Mouse (Mus musculus): ENCODE results near the gene Gys1.
"Not testable (repeated sequence)": the region's sequence is repeated elsewhere in the genome, so short reads cannot be mapped to it uniquely, and the experiment has no call there.

Gene Gys1

DNA sequence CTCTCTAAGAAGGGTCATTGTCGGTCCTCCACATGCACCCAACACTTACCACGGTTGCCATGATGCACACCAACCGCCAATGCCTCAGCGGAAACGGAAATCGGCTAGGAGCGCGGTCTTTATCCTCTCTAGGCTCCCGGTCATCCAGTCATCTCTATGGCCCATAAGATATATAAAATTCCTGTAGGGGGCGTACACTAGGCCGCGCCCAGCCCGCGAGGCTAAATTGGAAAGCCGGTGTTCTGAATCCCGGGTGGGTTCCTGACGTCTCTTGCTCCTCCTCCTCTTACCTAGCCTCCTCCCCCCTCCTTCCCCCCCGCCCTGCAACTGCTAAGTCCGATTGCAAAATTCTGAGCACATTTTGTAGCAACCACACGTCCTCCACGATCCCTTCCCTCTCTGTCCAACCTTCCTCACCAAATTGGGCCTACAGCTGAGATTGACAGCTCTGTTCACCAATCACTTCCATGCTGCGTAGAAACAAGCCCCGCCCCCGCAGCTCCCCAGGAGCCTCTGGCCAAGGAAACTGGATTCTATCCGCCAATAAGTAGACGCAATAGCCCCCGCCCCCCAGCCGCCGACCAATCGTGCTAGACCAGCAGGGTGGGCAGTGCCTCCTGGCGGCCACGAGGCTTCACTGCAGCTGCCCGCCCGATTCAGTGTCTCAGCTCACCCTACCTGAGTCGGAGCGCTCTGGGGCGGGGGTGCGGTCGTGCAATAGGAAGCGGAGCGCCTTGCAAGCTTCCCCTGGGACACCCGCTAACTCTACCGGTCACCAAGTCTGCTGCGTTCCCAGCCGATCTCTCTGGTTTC, at the start of gene Gys1:
Gys1 (plus strand) TSS at position 642 of the 813 bp plus-strand sequence.
- DNase-seq (ENCODE audit: low spot score) = peak; percentile 100

DNA sequence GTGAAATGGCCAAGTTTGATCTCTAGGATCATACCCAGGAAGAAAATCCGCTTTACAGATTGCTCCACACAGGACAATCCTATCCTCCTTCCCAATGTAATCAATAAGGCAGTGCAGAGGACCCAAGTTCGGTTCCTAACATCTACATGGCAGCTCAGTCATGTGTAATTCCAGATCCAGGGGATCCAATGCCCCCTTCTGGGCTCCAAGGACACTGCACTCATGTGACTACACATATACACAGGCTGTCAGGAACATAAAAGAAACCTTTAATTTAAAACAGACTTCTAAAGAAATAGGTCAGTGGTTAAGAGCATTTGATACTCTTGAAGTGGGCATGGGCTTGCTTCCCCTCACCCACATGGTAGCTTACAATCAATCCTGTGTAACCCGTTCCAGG, 48.6 kb upstream of the Gys1 start:
- no peak for DNase-seq (ENCODE audit: low spot score)

GRCm38 (mm10) chr7:45395129-45395541, 39.5 kb upstream of the Gys1 start:
- no peak for DNase-seq (ENCODE audit: low spot score)

DNA sequence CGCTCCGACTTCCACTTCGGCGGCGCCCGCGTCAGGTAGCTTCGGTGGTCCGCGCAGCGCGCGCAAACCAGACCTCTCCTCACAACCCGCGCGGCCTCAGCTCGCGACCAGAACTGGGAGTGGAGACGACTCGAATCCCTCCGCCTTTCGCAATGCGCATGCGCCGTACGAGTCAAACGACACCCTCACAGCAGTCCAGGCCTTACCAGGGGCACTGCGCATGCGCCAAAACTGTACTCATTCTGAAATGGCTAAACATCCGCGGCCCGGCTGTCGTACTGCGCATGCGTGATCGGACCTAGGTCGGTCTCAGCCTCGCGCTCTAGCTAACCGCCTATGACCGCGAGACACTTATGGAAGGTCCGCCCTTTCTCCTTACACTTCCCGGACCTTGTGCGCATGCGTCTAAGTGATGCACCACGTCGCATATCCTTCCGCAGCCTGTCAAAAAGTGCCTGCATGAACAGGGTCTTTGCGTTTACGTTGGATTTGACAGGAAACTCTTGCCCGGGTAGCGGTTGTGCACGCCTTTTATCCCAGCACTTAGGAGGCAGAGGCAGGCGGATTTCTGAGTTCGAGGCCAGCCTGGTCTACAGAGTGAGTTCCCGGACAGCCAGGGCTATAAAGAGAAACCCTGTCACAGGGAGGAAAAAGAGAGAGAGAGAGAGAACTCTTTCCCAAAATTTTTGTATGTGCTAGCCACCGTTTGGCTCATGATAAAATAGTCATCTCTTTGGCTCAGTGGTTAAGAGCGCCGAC, 38.9 kb upstream of the Gys1 start, which contains the start of gene Snrnp70:
Snrnp70 (minus strand) TSS at position 165 of the 759 bp plus-strand sequence.
- peak; percentile 100 for DNase-seq (ENCODE audit: low spot score)

DNA sequence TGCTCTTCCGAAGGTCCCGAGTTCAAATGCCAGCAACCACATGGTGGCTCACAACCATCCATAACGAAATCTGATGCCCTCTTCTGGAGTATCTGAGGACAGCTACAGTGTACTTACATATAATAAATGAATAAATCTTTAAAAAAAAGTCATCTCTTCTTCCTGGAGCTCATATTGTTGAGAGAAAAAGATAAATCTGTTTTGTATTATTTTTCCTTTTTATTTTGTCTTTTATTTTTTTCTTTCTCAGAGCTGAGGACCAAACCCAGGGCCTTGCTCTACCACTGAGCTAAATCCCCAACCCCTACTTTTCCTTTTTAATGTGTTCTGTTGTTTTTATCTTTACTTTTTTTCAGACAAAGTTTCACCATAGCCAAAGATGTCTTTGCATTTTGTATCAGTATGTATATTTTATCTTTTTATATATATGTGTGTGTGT, 38.3 kb upstream of the Gys1 start:
- not testable (repeated sequence) for DNase-seq (ENCODE audit: low spot score)

- no peak for DNase-seq (ENCODE audit: low spot score)
These were observed 37.9 kb upstream of the Gys1 start for GRCm38 (mm10) chr7:45396787-45397186.

- DNase-seq (ENCODE audit: low spot score) = no peak
These were observed 33.0 kb upstream of the Gys1 start for GRCm38 (mm10) chr7:45401521-45402085.

GRCm38 (mm10) chr7:45403532-45404261, 30.9 kb upstream of the Gys1 start:
- peak; percentile 79 for DNase-seq (ENCODE audit: low spot score)

DNA sequence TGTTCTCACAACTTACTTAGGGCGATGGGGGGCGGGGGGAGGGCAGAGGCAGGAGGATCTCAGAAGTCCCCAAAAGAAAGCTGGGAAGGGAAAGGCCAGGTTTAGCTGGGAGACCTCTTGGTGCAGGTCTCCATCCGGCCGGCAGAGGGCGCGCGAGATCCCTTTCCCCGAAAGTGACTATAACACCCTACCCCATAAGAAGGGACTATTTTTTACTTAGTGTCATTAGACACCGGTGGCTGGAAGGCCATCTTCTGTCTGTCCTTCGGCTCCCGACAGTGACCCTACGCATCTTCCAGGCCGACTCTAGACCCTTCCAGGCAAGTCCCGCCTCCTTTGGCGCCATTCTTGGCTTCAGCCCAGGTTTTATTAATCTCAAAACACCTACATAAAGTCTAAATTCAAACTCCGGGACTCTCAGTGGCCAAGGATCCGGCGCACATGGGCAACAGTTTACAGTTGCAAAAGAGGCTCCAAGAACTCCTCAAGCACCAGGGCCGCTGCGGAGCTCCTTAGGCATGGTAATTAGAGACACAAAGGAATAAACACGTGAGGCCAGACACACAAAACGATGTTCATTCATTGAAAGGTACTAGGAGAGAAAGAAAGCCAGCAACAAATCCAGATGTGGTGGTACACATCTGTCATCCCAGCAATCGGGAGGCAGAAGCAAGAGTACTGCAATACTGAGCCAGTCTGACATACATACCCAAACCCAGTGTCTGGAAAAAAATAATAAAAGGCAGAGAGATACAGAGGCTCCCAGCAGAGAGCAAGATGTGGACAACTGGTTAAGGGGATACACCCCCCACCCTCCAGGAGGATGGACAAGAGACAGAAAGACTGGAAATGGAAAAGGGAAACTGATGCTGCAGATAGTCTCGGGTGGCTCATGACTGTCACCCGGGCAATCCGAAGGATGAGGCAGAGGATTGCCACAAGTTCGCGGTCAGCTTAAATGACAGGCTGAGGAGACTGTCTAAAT, 29.3 kb upstream of the Gys1 start, which contains the start of gene Kcna7:
Kcna7 (plus strand) TSS at position 563 of the 985 bp plus-strand sequence.
- peak; percentile 54 for DNase-seq (ENCODE audit: low spot score)

GRCm38 (mm10) chr7:45406157-45407156, 28.2 kb upstream of the Gys1 start:
- peak; percentile 30 for DNase-seq (ENCODE audit: low spot score)

GRCm38 (mm10) chr7:45407836-45408235, 26.8 kb upstream of the Gys1 start:
- no peak for DNase-seq (ENCODE audit: low spot score)

DNA sequence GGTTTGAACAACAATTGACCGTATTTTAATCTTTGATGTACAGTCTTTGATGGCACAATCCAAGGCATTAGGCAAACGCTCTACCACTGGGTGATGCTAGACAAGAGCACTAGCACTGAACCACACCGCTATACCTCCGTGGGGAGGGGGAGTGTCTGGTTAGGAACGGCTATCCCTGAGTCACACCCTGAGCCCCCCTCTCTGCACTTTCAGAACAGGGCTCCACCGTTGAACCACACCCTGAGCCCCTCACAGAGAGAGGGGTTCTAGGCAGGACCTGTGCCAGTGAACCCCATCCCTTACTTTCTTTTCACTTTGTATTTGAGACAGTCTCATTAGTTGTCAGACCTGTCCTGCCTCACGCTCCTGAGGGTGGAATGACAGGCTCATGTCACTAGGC, 26.3 kb upstream of the Gys1 start:
- no peak for DNase-seq (ENCODE audit: low spot score)

GRCm38 (mm10) chr7:45408949-45409348, 25.7 kb upstream of the Gys1 start:
- DNase-seq (ENCODE audit: low spot score) = no peak

GRCm38 (mm10) chr7:45409497-45410163, 25.0 kb upstream of the Gys1 start:
- DNase-seq (ENCODE audit: low spot score) = no peak

- DNase-seq (ENCODE audit: low spot score) = no peak
These were observed 22.2 kb upstream of the Gys1 start for GRCm38 (mm10) chr7:45412421-45412820.

- DNase-seq (ENCODE audit: low spot score) = peak; percentile 60
These were observed 21.4 kb upstream of the Gys1 start, which contains the start of gene Ntf5 for GRCm38 (mm10) chr7:45413113-45413863. Gene Ntf5 (plus strand): TSS chr7:45413695.

DNA sequence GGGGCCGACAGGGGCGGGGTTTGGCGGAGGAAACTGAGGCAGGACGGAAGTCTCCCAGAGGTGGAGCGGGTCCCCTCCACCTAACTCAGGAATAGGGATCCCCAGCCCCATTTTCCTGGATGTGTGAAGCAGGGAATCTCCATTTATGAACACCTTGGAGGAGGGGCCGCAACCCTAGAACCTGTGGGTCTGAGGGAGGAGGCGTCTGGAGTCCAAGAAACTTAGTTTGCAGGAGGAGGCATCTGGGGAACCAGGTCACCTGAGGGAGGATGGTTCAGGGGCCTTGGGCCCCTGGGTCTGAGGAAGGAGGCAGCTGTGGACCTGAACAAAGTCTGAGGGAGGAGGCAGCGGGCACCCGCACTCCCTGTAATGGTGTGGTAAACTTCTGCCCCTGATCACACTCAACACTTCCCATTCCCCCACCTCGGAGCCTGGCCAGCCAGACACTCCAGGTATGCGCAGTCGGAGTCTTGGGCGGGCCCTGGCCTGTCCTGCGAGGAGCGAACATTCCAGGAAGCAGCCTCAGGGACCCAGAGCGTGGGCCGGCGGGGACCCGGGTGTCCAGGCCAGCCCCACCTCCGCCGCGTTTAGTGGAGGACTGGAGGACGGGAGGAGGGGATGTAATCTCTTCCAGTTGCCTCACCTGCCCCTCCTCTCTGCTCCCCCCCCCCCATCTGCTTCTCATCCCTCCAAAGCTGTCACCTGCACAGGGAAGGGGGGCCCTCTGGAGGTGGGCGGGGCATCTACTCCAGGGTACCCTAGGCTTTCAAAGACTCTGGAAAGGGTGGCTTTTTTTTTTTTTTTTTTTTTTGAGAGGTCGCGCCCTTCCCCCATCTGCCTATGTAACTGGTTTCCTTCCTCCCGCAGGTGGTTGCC, 20.5 kb upstream of the Gys1 start:
- DNase-seq (ENCODE audit: low spot score) = no peak

All from yolk sac, embryonic 10.5 days (tissue).